Mouse (Mus musculus) midbrain, embryonic 14.5 days (tissue): ENCODE data around the gene Gm6121. TPM values are rescaled to one million over a fixed set of nuclear protein-coding genes. Genes with fewer than 3 reads are reported as not detected.
"Not testable (repeated sequence)": the region's sequence is repeated elsewhere in the genome, so short reads cannot be mapped to it uniquely, and the experiment has no call there.

Experiments used
- ATAC-seq: fragments of 200-750 bp; cut with Nextera tagmentation; 2 replicates; pipeline ENCODE4 v1.8.0; 2017; ENCODE audit warnings: moderate number of reproducible peaks, moderate library complexity; ENCODE audit not compliant: low FRiP score, low TSS enrichment
- DNase-seq: peaks from one replicate; pipeline ENCODE4 v3.0.0-alpha.2; 2015
- H3K27ac ChIP-seq: fragments of 300-500 bp; sonication (generic); replicated peaks from 2 replicates; pipeline ENCODE4 v1.5.1; 2014; ENCODE audit warnings: mild to moderate bottlenecking, low read depth, low read length, moderate library complexity
- H3K27me3 ChIP-seq: fragments of 300-500 bp; sonication (generic); 2 replicates; pipeline ENCODE4 v1.6.1; 2014; ENCODE audit warnings: low read length, control low read depth, mixed read lengths; ENCODE audit not compliant: control insufficient read depth, insufficient read depth
- H3K36me3 ChIP-seq: fragments of 300-500 bp; sonication (generic); 2 replicates; pipeline ENCODE4 v1.6.1; 2014; ENCODE audit warnings: low read length, control low read depth; ENCODE audit not compliant: control insufficient read depth, insufficient read depth
- H3K4me1 ChIP-seq: fragments of 300-500 bp; sonication (generic); 2 replicates; pipeline ENCODE4 v1.6.1; 2014; ENCODE audit warnings: mild to moderate bottlenecking, antibody characterized with exemption, low read length, control low read depth; ENCODE audit not compliant: control insufficient read depth, insufficient read depth
- H3K4me2 ChIP-seq: fragments of 300-500 bp; sonication (generic); 2 replicates; pipeline ENCODE4 v1.6.1; 2014; ENCODE audit warnings: mild to moderate bottlenecking, low read length, moderate library complexity
- H3K4me3 ChIP-seq: fragments of 300-500 bp; sonication (generic); replicated peaks from 2 replicates; pipeline ENCODE4 v1.5.1; 2014; ENCODE audit warnings: low read depth, low read length
- H3K9ac ChIP-seq: fragments of 300-500 bp; sonication (generic); replicated peaks from 2 replicates; pipeline ENCODE4 v1.6.1; 2014; ENCODE audit warnings: mild to moderate bottlenecking, low read length, moderate library complexity
- H3K9me3 ChIP-seq: fragments of 300-500 bp; sonication (generic); 2 replicates; pipeline ENCODE4 v1.6.1; 2016; ENCODE audit warnings: low read length, control low read depth, mixed read lengths; ENCODE audit not compliant: control insufficient read depth
- WGBS: fragments of 180-500 bp; shearing (Covaris S2); extraction: QIAGEN DNeasy Blood & Tissue Kit; methylation state at CpG from one replicate; pipeline ENCODE4 v1.1.7; 2014; 5-methylcytosine and 5-hydroxymethylcytosine counted together
- polyA plus RNA-seq: library from polyadenylated mRNA; unstranded; fragments of >200 nt; fragmentation: Nextera tagmentation; extraction: Ambion mirVana; gene quantifications from 2 replicates; pipeline ENCODE4 v1.2.1, GENCODE M21; 2014

The Gm6121 gene
- not detected in 2 replicates for polyA plus RNA-seq

GRCm38 (mm10) chrX:26935597-26935996 is at the start of gene Gm6121:
TSS of gene Gm6121 (minus strand) at chrX:26935697.
- H3K4me3 ChIP-seq, H3K9ac ChIP-seq, H3K36me3 ChIP-seq, ATAC-seq, H3K4me1 ChIP-seq, H3K4me2 ChIP-seq, H3K27ac ChIP-seq, H3K9me3 ChIP-seq, DNase-seq, H3K27me3 ChIP-seq: not testable (repeated sequence)
- no CpG with 5 or more reads among the region's 5 CpGs for WGBS

Other genes starting within 250 kb of the Gm6121 start
- gene Gm14525, start 233.1 kb downstream of the Gm6121 start, polyA plus RNA-seq, result not detected in 2 replicates